Mouse (Mus musculus): ENCODE data around the gene Olfr112. TPM values are rescaled to one million over a fixed set of nuclear protein-coding genes. Genes with fewer than 3 reads are reported as not detected.
"Not testable (repeated sequence)": the region's sequence is repeated elsewhere in the genome, so short reads cannot be mapped to it uniquely, and the experiment has no call there.

The Olfr112 gene
- polyA plus RNA-seq, 1 experiment from 2014 or later = not detected

- not testable (repeated sequence) for H3K27ac ChIP-seq (ENCODE audit: low read length); H3K36me3 ChIP-seq (ENCODE audit: control insufficient read depth, insufficient read depth)
These were observed 44.6 kb downstream of the Olfr112 start for GRCm38 (mm10) chr17:37524612-37525011.

More at GRCm38 (mm10) chr17:37524612-37525011, 44.6 kb downstream of the Olfr112 start:
- ATAC-seq (ENCODE audit: low read depth); H3K4me3 ChIP-seq (ENCODE audit: low read depth, low read length); H3K4me2 ChIP-seq (ENCODE audit: low read depth, low read length); H3K9me3 ChIP-seq (replicated peaks; ENCODE audit: control insufficient read depth, low read length); H3K9ac ChIP-seq (ENCODE audit: low read depth, low read length); H3K4me1 ChIP-seq (ENCODE audit: control insufficient read depth, low read depth, low read length); H3K27me3 ChIP-seq (ENCODE audit: control insufficient read depth, insufficient read depth, low read depth, low read length): not testable (repeated sequence)

Other genes with a start within 250 kb of the Olfr112 start
- not detected in 2 replicates for gene Olfr103, start 229.8 kb downstream of the Olfr112 start, polyA plus RNA-seq (2015; fragmentation: Nextera tagmentation; extraction: Ambion mirVana)
- gene Olfr104-ps, start 209.9 kb downstream of the Olfr112 start, polyA plus RNA-seq (2015; fragmentation: Nextera tagmentation; extraction: Ambion mirVana) = not detected in 2 replicates
- gene Olfr105-ps, start 190.4 kb downstream of the Olfr112 start, polyA plus RNA-seq (2015; fragmentation: Nextera tagmentation; extraction: Ambion mirVana) = not detected in 2 replicates
- gene Olfr106-ps, start 179.1 kb downstream of the Olfr112 start, polyA plus RNA-seq (2015; fragmentation: Nextera tagmentation; extraction: Ambion mirVana) = not detected in 2 replicates
- not detected in 2 replicates for gene Olfr107, start 170.2 kb downstream of the Olfr112 start, polyA plus RNA-seq (2015; fragmentation: Nextera tagmentation; extraction: Ambion mirVana)
- not detected in 2 replicates for gene Olfr108, start 124.0 kb downstream of the Olfr112 start, polyA plus RNA-seq (2015; fragmentation: Nextera tagmentation; extraction: Ambion mirVana)
- not detected in 2 replicates for gene Olfr109, start 110.5 kb downstream of the Olfr112 start, polyA plus RNA-seq (2015; fragmentation: Nextera tagmentation; extraction: Ambion mirVana)
- not detected in 2 replicates for gene H2-M2, start 85.9 kb downstream of the Olfr112 start, polyA plus RNA-seq (2015; fragmentation: Nextera tagmentation; extraction: Ambion mirVana)
- not detected in 2 replicates for gene Olfr110, start 77.0 kb downstream of the Olfr112 start, polyA plus RNA-seq (2015; fragmentation: Nextera tagmentation; extraction: Ambion mirVana)
- gene Olfr111, start 61.4 kb downstream of the Olfr112 start, polyA plus RNA-seq (2015; fragmentation: Nextera tagmentation; extraction: Ambion mirVana) = not detected in 2 replicates
- not detected in 2 replicates for gene Olfr113, start 8.2 kb upstream of the Olfr112 start, polyA plus RNA-seq (2015; fragmentation: Nextera tagmentation; extraction: Ambion mirVana)
- not detected in 2 replicates for gene Olfr114, start 23.3 kb upstream of the Olfr112 start, polyA plus RNA-seq (2015; fragmentation: Nextera tagmentation; extraction: Ambion mirVana)
- gene Olfr115, start 57.7 kb upstream of the Olfr112 start, polyA plus RNA-seq (2015; fragmentation: Nextera tagmentation; extraction: Ambion mirVana) = not detected in 2 replicates
- not detected in 2 replicates for gene Olfr116, start 57.7 kb upstream of the Olfr112 start, polyA plus RNA-seq (2015; fragmentation: Nextera tagmentation; extraction: Ambion mirVana)
- not detected in 2 replicates for gene Olfr117, start 94.3 kb upstream of the Olfr112 start, polyA plus RNA-seq (2015; fragmentation: Nextera tagmentation; extraction: Ambion mirVana)
- gene Olfr118, start 97.5 kb upstream of the Olfr112 start, polyA plus RNA-seq (2015; fragmentation: Nextera tagmentation; extraction: Ambion mirVana) = not detected in 2 replicates
- gene Olfr119, start 127.1 kb upstream of the Olfr112 start, polyA plus RNA-seq (2015; fragmentation: Nextera tagmentation; extraction: Ambion mirVana) = not detected in 2 replicates
- not detected in 2 replicates for gene Olfr120, start 152.4 kb upstream of the Olfr112 start, polyA plus RNA-seq (2015; fragmentation: Nextera tagmentation; extraction: Ambion mirVana)
- gene Olfr121, start 179.4 kb upstream of the Olfr112 start, polyA plus RNA-seq (2015; fragmentation: Nextera tagmentation; extraction: Ambion mirVana) = not detected in 2 replicates
- gene Olfr122, start 199.2 kb upstream of the Olfr112 start, polyA plus RNA-seq (2015; fragmentation: Nextera tagmentation; extraction: Ambion mirVana) = not detected in 2 replicates
- not detected in 2 replicates for gene Olfr123, start 224.1 kb upstream of the Olfr112 start, polyA plus RNA-seq (2015; fragmentation: Nextera tagmentation; extraction: Ambion mirVana)
- gene Olfr124, start 230.4 kb upstream of the Olfr112 start, polyA plus RNA-seq (2015; fragmentation: Nextera tagmentation; extraction: Ambion mirVana) = not detected in 2 replicates

Data from liver, embryonic 16.5 days (tissue).